Mouse (Mus musculus): ENCODE measurements at regions not wholly inside any gene's neighbourhood (a gene's known extent, or its start where the extent isn't known, plus 50 kb on each side); places are given as distances from the start of the nearest gene placed in this dataset.

DNA sequence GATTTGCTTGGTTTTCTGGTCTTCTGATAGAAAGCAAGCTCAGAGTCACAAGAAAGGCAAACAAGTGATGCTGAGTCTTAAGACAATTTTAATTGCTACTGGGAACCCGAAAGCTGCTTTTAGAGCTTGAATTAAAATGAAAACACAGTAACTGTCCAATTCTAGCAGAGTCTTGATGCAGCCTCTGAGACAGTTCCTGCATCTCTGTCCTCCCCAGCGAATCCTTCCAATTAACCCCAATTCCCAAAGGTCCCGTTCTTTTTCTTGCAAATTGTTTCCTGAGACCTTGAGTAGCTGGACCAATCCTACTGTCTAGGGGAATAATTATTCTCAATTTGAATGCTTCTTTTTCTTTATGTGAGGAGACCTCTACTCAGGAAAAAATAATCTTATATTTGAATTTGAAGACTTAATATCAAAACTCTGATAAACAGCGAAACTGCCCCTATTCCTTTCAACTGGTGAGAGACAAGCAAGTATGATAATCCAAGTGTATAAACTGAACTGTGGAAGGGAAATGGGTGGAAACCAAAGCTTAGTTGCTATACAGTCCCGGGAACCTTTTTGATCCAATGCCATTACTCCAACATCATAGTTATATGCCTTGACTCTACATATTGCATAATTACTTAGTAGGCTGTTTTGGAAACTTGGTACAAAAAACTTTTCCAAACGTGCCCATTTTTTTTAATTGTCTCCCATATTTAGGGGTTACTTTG, 267.9 kb downstream of the Flrt2 start:
- TF ChIP-seq CTCF (IDR thresholded peaks at IDR 0.05; ENCODE audit: control insufficient read depth, insufficient read depth, insufficient replicate concordance, low read depth, low read length): no peak
- no peak for TF ChIP-seq POLR2A (IDR thresholded peaks at IDR 0.05; ENCODE audit: control insufficient read depth, low read depth, low read length)

All from testis, adult 2 months (tissue).